Mouse (Mus musculus): ENCODE measurements around the gene Srbd1. TPM values are rescaled to one million over a fixed set of nuclear protein-coding genes. Genes with fewer than 3 reads are reported as not detected.

Srbd1 gene
- polyA plus RNA-seq, 1 experiment from 2014 or later: 4.0 TPM

DNA sequence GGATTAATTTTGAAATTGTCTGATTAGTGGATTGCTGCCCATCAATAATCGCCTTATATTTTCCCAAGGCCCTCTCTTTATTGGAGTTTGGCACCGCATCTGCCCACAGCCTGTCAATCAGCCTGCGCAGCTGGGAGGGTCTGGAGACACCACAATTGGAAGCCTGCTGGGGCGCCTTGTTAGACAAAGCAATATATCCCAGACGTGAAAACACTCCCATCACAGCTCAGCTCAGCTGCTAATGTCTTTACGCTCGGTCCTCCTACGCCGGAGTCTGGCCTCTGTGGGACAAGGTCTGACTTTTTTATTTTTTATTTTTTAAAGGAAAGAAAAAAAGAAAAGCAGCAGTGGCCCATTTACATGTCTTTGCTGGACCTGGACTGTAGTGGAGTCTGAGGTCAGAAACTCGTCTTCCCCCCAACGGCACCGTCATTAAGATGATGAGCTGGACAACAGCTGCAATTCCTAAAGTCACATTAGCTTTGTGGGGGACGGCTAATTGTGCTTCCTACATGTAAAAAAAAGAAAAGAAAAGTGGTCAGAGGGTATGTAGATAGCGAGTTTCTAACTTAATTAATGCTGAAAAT is 195.0 kb downstream of the Srbd1 start:
- Histone ChIP-seq H3K36me3 (ENCODE audit: insufficient read depth, low read length) (no peaks in the 10 kb centered on the region), H3K27ac (ENCODE audit: low read length) (no peak overlapping the region), H3K9me3 (ENCODE audit: low read length) (no peaks in the 10 kb centered on the region), H3K4me3 (ENCODE audit: low read depth, low read length) (no peak overlapping the region), H3K4me1 (ENCODE audit: insufficient read depth, low read depth, low read length) (no peaks in the 10 kb centered on the region), H3K4me2 (replicated peaks; ENCODE audit: low read depth, low read length) (peak overlapping the region; percentile 28; the same call in 1 of the 2 replicates), H3K27me3 (replicated peaks; ENCODE audit: insufficient read depth, low read length) (no peaks in the 10 kb centered on the region), H3K9ac (replicated peaks; ENCODE audit: low read depth) (no peak overlapping the region)
- DNase-seq (ENCODE audit: low spot score) (no peak), ATAC-seq (no peak; the same call in 1 of the 2 replicates)
- WGBS: 55% methylated on average over 14 of the region's 14 CpGs
- TF ChIP-seq EP300 (IDR thresholded peaks at IDR 0.05): no peak
- no peak for TF ChIP-seq CTCF (IDR thresholded peaks at IDR 0.05)

DNA sequence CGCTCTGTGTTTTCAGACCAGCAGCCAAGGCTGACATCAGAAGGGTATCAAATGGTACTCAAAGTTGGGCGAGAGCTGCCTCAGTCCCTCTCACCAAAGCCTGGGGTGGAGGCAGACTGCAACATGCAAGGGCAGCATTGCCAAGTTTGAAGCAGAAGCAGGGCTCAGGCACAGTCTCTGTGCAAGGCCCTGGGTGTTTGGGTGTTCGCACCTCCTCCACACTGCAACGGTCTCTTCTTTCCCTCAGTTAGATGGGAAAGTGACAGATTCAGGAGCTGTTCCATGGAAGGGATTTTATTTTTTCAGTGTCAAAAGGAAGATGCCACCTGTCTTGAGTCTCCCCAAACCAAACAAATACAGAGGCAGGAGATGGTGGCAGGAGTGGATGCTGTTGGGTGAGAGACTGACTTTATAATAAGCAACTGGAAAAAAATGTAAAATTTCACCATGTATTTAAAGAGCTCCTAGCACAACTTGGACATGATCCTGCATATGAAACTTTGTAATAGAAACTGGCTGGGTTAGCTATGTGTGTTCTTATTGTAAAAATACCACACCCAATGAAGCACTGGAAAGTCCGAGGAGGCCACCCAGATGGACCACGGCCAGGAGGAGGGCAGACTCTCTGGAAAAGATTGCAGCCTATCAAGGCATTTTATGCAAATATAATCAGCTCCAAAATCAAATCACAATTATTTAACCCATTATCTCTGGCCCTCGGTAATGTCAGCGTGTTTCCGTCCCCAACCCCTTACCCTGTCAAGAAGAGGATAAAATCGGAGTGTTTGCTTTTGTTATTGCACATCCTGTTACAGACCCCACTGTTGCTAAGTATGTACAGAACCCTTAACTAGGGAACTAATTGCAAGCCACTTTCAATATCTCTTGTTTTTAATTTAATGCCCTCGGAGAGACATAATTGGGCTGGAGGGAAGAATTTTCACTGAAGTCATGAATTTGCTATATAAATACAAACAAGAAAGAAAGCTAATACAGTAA is 195.8 kb downstream of the Srbd1 start:
- H3K9ac ChIP-seq (replicated peaks; ENCODE audit: low read depth): no peak overlapping the region
- no peaks in the 10 kb centered on the region for H3K9me3 ChIP-seq (ENCODE audit: low read length)
- no peaks in the 10 kb centered on the region for H3K36me3 ChIP-seq (ENCODE audit: insufficient read depth, low read length)
- no peaks in the 10 kb centered on the region for H3K4me1 ChIP-seq (ENCODE audit: insufficient read depth, low read depth, low read length)
- H3K27me3 ChIP-seq (replicated peaks; ENCODE audit: insufficient read depth, low read length): no peaks in the 10 kb centered on the region
- DNase-seq (ENCODE audit: low spot score) (peak; percentile 81), ATAC-seq (peak; percentile 57)
- no peak for TF ChIP-seq CTCF (IDR thresholded peaks at IDR 0.05)
- no peak for TF ChIP-seq EP300 (IDR thresholded peaks at IDR 0.05)
- no peak overlapping the region for H3K27ac ChIP-seq (ENCODE audit: low read length)
- H3K4me2 ChIP-seq (replicated peaks; ENCODE audit: low read depth, low read length): peak overlapping the region; percentile 28; the same call in 1 of the 2 replicates
- 40% methylated on average over 11 of the region's 11 CpGs for WGBS
- H3K4me3 ChIP-seq (ENCODE audit: low read depth, low read length): no peak overlapping the region

- no peak for DNase-seq (ENCODE audit: low spot score)
- Histone ChIP-seq H3K4me3 (ENCODE audit: low read depth, low read length) (no peak overlapping the region), H3K9ac (replicated peaks; ENCODE audit: low read depth) (no peak overlapping the region), H3K9me3 (ENCODE audit: low read length) (no peaks in the 10 kb centered on the region), H3K27ac (ENCODE audit: low read length) (no peak overlapping the region), H3K4me1 (ENCODE audit: insufficient read depth, low read depth, low read length) (no peaks in the 10 kb centered on the region), H3K36me3 (ENCODE audit: insufficient read depth, low read length) (no peaks in the 10 kb centered on the region), H3K4me2 (replicated peaks; ENCODE audit: low read depth, low read length) (no peak overlapping the region), H3K27me3 (replicated peaks; ENCODE audit: insufficient read depth, low read length) (no peaks in the 10 kb centered on the region)
- WGBS: 70% methylated on average over 4 of the region's 4 CpGs
- ATAC-seq: no peak
- TF ChIP-seq EP300 (IDR thresholded peaks at IDR 0.05): no peak
- TF ChIP-seq CTCF (IDR thresholded peaks at IDR 0.05): no peak
Observed at GRCm38 (mm10) chr17:85944726-85945125, 200.2 kb downstream of the Srbd1 start.

DNA sequence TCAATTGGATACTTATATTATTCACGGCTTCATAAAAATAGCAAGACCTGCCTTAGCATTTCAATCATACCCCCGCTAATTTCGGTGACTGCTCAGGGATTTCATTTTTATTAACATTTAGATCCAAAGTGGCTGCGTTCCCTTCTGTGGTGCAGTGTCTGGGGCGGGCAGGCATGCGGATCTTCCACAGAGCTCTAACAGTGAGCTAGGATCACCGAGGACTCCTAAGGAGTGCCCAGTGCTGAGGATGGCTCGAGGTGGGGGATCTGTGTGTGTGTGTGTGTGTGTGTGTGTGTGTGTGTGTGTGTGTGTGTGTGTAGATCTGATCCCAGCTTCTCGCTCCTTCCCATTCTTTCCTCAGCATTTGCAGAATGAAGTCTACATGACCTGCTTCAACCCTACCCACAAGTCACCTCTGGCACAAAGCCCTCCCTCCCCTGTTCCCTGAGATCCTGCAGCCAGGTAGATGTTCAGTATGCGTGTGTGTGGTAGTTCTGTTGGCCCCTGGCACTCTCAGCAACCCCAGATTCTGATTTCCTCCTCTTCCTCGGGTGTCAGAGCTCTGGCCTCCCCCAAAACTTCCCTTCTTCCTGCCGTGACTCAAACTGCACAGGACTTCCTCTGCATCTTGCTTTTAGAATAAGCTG is 200.9 kb downstream of the Srbd1 start:
- Histone ChIP-seq H3K27ac (ENCODE audit: low read length) (no peak overlapping the region), H3K36me3 (ENCODE audit: insufficient read depth, low read length) (no peaks in the 10 kb centered on the region), H3K4me2 (replicated peaks; ENCODE audit: low read depth, low read length) (no peak overlapping the region), H3K27me3 (replicated peaks; ENCODE audit: insufficient read depth, low read length) (no peaks in the 10 kb centered on the region), H3K4me3 (ENCODE audit: low read depth, low read length) (no peak overlapping the region), H3K9ac (replicated peaks; ENCODE audit: low read depth) (no peak overlapping the region), H3K4me1 (ENCODE audit: insufficient read depth, low read depth, low read length) (no peaks in the 10 kb centered on the region), H3K9me3 (ENCODE audit: low read length) (no peaks in the 10 kb centered on the region)
- WGBS: 77% methylated on average over 12 of the region's 12 CpGs
- TF ChIP-seq CTCF (IDR thresholded peaks at IDR 0.05) (no peak), EP300 (IDR thresholded peaks at IDR 0.05) (no peak)
- DNase-seq (ENCODE audit: low spot score) (no peak), ATAC-seq (no peak)

GRCm38 (mm10) chr17:85943551-85943981 is 201.4 kb downstream of the Srbd1 start:
- no peak for TF ChIP-seq CTCF (IDR thresholded peaks at IDR 0.05)
- no peak for TF ChIP-seq EP300 (IDR thresholded peaks at IDR 0.05)
- Histone ChIP-seq H3K27me3 (replicated peaks; ENCODE audit: insufficient read depth, low read length) (no peaks in the 10 kb centered on the region), H3K4me2 (replicated peaks; ENCODE audit: low read depth, low read length) (no peak overlapping the region), H3K36me3 (ENCODE audit: insufficient read depth, low read length) (no peaks in the 10 kb centered on the region), H3K4me1 (ENCODE audit: insufficient read depth, low read depth, low read length) (no peaks in the 10 kb centered on the region), H3K27ac (ENCODE audit: low read length) (no peak overlapping the region), H3K9ac (replicated peaks; ENCODE audit: low read depth) (no peak overlapping the region), H3K4me3 (ENCODE audit: low read depth, low read length) (no peak overlapping the region), H3K9me3 (ENCODE audit: low read length) (no peaks in the 10 kb centered on the region)
- WGBS: 60% methylated on average over 14 of the region's 14 CpGs
- ATAC-seq: no peak
- DNase-seq (ENCODE audit: low spot score): no peak

GRCm38 (mm10) chr17:85943071-85943470 is 201.9 kb downstream of the Srbd1 start:
- no peak for ATAC-seq
- 62% methylated on average over 5 of the region's 5 CpGs for WGBS

More at GRCm38 (mm10) chr17:85943071-85943470, 201.9 kb downstream of the Srbd1 start:
- H3K9ac ChIP-seq (replicated peaks; ENCODE audit: low read depth): no peak overlapping the region
- TF ChIP-seq EP300 (IDR thresholded peaks at IDR 0.05) (no peak), CTCF (IDR thresholded peaks at IDR 0.05) (no peak)
- no peak overlapping the region for H3K4me2 ChIP-seq (replicated peaks; ENCODE audit: low read depth, low read length)
- no peak overlapping the region for H3K4me3 ChIP-seq (ENCODE audit: low read depth, low read length)
- H3K36me3 ChIP-seq (ENCODE audit: insufficient read depth, low read length): no peaks in the 10 kb centered on the region
- no peaks in the 10 kb centered on the region for H3K27me3 ChIP-seq (replicated peaks; ENCODE audit: insufficient read depth, low read length)
- H3K4me1 ChIP-seq (ENCODE audit: insufficient read depth, low read depth, low read length): no peaks in the 10 kb centered on the region
- no peak overlapping the region for H3K27ac ChIP-seq (ENCODE audit: low read length)
- no peaks in the 10 kb centered on the region for H3K9me3 ChIP-seq (ENCODE audit: low read length)
- DNase-seq (ENCODE audit: low spot score): no peak
